Mouse (Mus musculus) cerebellum, postnatal 10 days (tissue): Measurements from ENCODE around the gene Crip2.

Source experiments
- DNase-seq, 2 experiments: peaks; one replicate each; pipeline ENCODE4 v3.0.0; 2021; ENCODE audit warnings: mixed read lengths in 2 of 2

Crip2 gene

DNA sequence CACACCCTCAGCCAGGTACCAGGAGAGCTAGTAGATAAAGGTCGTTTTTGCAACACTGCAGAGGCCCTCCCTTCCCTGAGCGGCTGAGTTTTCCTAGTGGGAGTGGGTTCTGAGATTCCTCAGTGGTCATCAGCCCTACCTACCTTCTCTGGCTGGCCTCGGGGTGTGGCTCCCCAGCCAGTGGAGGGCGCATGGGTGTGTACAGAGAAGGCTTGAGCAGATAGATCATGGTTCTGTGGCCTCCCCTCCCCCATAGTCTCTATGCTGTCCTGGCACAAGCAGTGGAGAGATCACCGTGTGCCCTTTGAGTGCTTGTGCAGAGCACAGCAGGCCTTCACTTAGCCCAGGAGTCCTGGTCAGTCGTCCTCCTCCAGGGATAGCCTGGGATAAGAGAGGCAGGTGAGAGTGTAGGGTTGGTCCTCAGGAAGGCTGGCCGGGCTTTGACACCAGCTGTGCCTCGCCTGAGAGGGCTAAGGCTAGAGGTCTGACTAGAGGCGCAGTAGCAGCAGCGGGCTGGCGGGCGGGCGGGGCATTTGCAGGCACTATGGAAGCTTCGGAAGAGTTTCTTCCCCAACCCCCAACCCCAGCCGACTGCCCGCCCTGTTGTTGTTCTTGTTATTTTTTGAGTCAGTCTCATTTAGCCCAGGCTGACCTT lies 8.5 kb downstream of the Crip2 start:
- DNase-seq, result peak; percentile 57 to 58

DNA sequence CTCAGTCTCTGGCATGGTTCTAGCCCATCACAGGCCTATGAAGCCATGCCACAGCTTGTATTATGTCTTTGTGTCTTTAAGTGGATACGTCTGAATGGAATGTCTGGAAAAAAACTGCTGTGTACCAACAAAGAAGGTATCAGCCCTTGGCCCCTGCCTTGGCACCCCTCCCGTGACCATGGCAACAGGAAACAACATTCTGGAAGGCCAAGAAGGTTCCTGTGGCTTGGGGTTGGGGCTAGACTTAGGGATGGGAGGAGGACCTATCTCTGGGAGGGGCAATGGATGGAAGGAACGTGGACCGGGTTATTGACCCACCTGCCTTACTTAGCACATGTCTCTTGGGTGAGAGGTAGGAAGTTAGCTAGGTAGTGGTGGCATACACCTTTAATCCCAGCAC lies 9.3 kb downstream of the Crip2 start:
- peak; percentile 58 to 62 for DNase-seq

- no peak for DNase-seq
Measured at GRCm38 (mm10) chr12:113149896-113150295, 9.9 kb downstream of the Crip2 start.

GRCm38 (mm10) chr12:113150591-113150990 lies 10.6 kb downstream of the Crip2 start:
- DNase-seq, result no peak

DNA sequence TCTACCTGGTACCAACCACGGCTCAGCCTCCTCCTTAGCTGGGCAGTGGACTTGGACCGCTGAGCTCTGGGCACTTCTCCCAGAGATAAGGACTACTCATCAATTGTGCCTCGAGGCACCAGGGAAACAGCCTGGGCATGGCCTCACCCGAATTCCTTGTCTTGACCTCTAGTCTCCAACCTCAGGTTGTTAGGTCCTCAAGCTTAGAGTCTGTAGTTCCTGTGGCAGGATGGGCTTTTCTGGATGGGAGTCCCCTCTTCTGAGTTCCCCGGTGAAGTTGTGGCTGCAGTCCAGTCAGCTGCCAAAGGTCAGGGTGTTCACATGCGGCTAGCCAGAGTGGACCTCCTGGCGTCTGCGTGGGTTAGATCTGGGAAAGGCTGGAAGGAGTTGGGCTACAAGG lies 11.0 kb downstream of the Crip2 start:
- no peak for DNase-seq

DNA sequence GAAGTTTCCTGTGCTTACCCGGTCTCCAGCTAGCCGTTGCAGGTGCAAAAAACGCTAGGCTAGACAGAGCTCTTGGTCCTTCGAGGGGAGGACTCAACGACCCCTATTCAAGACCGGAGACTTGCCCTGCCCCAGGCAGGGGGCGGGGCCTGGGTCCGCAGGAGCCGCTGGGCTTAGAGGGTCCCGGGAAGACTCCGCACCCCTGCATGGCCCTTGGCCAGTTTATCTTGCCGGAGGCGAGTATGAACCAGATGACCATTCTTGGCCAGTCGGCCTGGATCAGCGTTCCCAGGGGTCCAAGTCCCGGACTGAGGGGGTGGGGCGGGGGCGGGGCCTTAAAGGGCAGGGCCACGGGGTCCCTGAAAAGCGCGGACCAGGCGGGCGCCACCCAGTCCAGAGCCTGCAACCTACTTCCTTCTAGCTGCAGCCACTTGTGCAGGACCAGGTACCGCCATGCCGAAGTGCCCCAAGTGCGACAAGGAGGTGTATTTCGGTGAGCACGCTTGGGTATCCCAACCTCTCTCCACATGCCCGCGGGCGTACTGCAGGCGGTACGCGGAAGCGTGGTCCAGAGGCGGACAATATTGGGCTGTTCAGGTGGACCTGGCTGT lies 11.7 kb downstream of the Crip2 start:
- peak; percentile 40 to 52 for DNase-seq

DNA sequence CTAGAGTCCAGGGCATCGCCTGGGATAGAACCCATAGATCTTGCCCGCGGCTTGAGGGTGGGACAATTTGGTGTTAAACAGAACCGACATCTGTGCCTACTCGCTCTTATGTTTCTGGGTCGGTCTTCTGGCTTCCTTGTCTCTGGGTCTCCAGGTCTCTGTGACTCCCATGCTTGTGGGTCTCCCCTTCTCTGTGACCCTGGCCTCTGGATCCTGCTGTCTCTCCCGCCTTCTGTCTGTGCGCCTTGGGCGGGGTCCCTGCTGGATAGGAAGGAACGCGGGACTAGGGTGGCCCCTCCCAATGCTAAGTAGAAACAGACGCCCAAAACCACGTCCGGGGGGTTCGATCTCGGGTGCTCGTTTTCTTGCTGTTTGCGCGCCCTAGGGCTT lies 12.2 kb downstream of the Crip2 start:
- peak in 1 of 2 experiments; percentile 14 for DNase-seq

DNA sequence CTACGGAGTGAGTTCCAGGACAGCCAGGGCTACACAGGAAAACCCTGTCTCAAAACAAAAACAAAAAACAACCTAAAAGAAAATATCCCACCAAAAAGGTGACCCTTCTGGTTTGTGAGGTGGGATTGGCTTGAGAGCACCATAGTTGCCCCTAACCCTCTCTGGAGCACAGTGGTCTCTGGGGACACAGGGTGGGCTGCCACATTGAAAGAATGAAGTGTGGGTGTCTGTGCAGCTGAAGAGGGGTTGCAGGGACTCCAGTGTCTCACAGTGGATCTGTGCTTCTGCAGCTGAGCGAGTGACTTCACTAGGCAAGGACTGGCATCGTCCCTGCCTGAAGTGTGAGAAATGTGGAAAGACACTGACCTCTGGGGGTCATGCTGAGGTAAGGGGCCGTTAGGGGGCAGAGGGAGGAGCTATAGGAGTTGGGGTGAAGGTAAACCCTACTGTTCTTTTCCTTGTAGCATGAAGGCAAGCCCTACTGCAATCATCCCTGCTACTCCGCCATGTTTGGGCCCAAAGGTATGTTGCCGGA lies 13.0 kb downstream of the Crip2 start:
- DNase-seq, result peak in 1 of 2 experiments; percentile 7

- peak in 1 of 2 experiments; percentile 15 for DNase-seq
Measured at GRCm38 (mm10) chr12:113153971-113154370, 13.9 kb downstream of the Crip2 start.

- DNase-seq, result no peak
Measured at GRCm38 (mm10) chr12:113154747-113155075, 14.7 kb downstream of the Crip2 start.

DNA sequence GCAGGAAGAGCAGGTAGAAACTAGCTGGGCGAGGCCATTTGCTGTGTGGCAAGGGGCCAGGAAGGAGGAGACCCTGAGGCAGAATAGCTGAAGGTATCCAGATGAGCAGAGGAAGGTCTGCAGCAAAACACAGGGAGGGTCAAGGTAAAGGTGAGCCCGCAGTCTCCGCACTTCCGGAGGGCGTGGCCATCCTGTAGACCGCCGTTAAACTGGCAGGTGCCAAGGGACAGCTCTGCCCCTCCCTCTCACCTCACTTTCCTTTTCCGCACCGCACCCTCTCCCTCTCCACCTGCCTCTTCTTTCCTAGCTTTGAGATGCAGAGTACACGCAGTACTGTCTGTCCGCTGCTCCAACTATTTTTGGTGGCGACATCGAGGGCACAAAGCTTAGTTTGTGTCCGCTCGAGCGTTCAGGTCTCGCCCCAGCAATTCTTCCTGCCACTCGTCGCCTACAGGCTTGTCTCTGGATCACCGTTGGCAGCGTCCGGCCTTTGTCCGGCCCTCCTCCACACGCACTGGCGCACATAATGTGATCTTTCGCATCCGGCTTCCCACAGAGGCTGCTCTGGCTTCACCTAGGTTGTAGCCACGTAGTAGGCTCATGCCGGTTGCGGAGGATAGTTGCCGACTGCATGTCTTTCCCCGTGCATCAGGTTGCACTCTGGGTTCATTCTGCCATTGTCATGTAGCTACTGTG lies 15.2 kb downstream of the Crip2 start:
- DNase-seq, result peak; percentile 70 to 72

GRCm38 (mm10) chr12:113155887-113156539 lies 16.0 kb downstream of the Crip2 start, which contains the start of gene Tedc1:
Gene Tedc1, plus strand, starts transcription at chr12:113156421.
- DNase-seq, result peak; percentile 100

- DNase-seq, result no peak
Measured at GRCm38 (mm10) chr12:113156540-113156929, 16.5 kb downstream of the Crip2 start.

DNA sequence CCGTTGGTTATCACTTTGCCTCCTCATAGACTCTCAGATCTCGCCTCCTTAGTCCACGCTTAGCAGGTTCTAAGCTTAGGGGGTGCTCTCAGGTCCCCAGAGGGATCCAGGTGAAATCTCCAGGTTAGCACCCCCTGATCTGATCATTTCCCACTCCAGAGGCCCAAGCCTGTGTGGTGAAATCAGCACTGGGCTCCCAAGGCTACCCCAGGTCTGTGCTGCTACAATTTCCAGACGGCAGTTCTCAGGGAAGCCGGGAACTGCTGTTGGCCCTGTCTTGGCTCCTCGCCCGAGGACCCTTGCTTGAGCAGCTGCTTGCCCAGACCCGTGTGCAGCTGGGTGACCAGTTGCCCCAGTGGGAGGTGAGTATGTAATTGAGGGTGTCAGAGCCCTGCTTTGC lies 17.0 kb downstream of the Crip2 start:
- peak; percentile 59 to 64 for DNase-seq

- no peak for DNase-seq
Measured at GRCm38 (mm10) chr12:113157521-113157920, 17.5 kb downstream of the Crip2 start.

DNA sequence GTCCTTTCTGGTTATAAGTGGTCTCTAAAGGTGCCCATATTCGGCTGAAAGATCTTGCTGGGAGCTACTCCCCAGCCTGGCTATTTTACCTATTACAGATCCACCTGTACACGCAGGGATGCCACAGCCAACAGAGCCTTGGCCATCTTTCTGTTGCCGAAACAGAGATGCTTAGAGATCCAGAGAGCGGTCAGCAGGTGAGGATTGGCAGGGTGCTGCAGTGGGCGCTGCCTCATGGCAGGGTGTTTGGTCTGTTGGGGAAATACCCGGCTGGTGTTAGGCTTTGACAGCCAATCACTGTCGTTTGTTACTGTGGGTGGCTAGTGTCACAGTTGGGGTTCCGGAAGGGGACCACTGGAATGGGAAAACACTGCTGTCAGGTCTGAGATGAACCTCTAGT lies 17.9 kb downstream of the Crip2 start:
- DNase-seq, result no peak

DNA sequence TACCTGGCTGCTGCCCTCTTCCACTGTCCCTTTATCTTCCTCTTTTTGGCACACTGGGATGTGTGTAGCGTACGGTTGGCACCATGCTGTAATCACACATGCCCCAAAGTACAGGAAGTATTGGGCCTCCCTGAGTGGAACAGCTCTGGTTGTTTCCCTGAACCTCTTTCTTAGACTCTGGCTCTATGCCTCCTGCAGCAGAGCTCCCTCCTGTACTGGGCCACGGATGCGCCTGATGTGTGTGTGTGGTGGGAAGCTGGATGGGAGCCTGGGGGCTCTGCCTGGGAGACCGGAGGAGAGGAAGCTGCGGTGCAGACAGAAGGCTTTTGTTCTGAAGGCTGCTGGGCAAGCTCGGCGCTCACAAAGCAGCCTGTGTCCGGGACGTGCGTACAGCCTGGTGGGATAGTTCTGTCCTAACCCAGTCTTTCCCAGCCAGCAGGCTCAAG lies 23.5 kb downstream of the Crip2 start:
- peak; percentile 46 to 63 for DNase-seq

DNA sequence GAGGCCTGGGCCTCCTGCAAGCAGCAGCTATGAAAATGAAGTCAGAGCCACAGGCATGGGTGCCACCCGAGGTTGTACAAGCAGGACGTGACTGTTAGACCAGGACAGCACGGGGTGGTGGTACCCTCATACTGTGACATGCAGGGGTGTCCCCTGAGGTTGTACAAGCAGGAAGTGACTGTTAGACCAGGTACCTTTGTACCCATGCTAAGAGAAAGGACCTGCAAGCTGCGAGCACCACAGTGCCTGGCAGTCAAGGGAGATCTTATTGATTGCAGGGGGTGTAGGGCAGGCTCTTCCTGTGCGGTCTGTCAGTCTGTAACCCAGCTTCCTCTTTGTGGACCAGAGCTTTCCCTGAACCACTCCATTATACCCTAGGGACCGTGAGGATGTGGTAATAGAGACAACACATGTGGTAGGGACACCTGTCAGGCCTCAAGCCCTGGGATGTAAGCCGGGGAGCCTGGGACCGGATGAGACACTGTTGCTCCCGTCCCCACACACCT lies 28.0 kb downstream of the Crip2 start:
- no peak for DNase-seq

DNA sequence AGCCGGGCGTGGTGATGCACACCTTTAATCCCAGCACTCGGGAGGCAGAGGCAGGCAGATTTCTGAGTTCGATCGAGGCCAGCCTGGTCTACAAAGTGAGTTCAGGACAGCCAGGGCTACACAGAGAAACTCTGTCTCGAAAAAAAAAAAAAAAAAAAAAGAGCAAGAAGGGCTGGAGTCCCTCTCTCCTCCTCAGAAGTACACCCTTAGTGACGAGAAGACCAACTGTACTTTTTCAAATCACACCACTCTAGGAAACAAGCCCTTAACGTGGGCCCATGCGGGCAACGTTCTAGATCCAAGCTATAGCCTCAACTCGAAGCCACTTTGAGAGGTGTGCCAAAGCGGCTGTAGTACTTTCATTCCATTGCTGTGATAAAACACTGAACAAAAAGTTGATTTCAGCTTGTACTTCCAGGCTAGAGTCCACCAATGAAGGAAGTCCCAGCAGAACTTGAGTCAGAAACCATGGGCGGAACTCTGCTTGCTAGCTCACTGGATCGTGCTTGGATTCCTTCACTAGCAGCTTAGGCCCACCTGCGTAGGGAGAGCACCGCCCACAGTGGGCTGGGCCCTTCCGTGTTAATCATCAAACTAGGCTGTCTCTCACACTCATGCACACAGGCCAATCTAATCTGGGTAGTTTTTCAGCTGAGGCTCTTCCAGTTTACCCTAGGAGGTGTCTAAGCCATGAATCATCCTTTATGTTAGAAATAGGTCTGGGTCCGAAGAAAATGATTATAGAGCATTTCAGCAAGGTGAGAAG lies 37.1 kb downstream of the Crip2 start:
- no peak for DNase-seq

DNA sequence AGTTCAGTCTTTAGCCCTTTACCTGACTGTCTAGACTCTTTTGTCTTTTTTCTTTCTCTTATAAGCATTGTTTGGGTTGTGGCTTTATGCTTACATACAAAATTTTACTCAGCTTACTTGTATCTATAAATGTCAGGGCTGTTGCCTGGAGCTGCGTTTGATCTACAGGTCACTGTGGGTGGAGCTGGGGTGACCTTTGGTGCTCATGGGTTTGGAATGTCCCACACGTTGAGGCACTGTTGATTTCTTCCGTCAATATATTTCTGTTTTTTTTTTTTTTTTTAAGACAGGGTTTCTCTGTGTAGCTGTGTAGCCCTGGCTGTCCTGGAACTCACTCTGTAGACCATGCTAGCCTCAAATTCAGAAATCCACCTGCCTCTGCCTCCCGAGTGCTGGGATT lies 41.0 kb downstream of the Crip2 start:
- DNase-seq, result no peak

- no peak for DNase-seq
Measured at GRCm38 (mm10) chr12:113184945-113185344, 44.9 kb downstream of the Crip2 start.
